Mouse (Mus musculus): ENCODE data around the gene Blm.

Gene Blm

DNA sequence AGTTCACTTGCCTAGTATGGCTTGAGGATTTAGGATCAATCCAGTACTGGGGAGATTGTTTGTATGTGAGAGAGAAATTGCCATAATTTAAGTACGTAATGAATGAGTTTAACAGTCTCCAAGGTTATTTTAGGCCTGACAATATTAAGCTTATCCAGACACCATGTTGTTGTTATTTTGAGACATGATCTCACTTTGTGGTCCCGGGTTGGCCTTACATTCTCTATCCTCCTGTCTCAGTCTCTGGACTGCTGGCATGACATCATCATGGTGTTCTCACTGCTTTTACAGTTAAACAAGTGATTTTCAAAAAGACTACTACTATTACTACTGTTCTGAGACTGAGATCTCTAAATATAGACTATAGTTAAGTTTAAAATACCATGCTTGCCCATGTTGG lies 66.1 kb downstream of the Blm start:
- Histone ChIP-seq H3K9me3 (ENCODE audit: low read length) (no peaks in the 10 kb centered on the region), H3K4me1 (replicated peaks; ENCODE audit: low read depth, low read length) (no peaks in the 10 kb centered on the region), H3K27me3 (ENCODE audit: insufficient read depth, low read length) (no peaks in the 10 kb centered on the region), H3K4me3 (replicated peaks; ENCODE audit: low read length) (no peak overlapping the region), H3K36me3 (ENCODE audit: insufficient read depth, low read length) (peaks cover 93% of the 10 kb centered on the region)
- TF ChIP-seq NANOG (IDR thresholded peaks at IDR 0.05; ENCODE audit: borderline replicate concordance, low read length): no peak
- TF ChIP-seq CTCF (conservative IDR thresholded peaks at IDR 0.05; ENCODE audit: low read length): no peak
- no peak for TF ChIP-seq POU5F1 (IDR thresholded peaks at IDR 0.05; ENCODE audit: borderline replicate concordance, low read length)

- Histone ChIP-seq H3K4me1 (replicated peaks; ENCODE audit: low read depth, low read length) (no peaks in the 10 kb centered on the region), H3K9me3 (ENCODE audit: low read length) (no peaks in the 10 kb centered on the region), H3K4me3 (replicated peaks; ENCODE audit: low read length) (no peak overlapping the region), H3K27me3 (ENCODE audit: insufficient read depth, low read length) (no peaks in the 10 kb centered on the region), H3K36me3 (ENCODE audit: insufficient read depth, low read length) (peaks cover 95% of the 10 kb centered on the region)
- TF ChIP-seq CTCF (conservative IDR thresholded peaks at IDR 0.05; ENCODE audit: low read length): no peak
- no peak for TF ChIP-seq POU5F1 (IDR thresholded peaks at IDR 0.05; ENCODE audit: borderline replicate concordance, low read length)
- no peak for TF ChIP-seq NANOG (IDR thresholded peaks at IDR 0.05; ENCODE audit: borderline replicate concordance, low read length)
These were observed 67.6 kb downstream of the Blm start for GRCm38 (mm10) chr7:80467334-80467733.

- H3K9me3 ChIP-seq (ENCODE audit: low read length): no peaks in the 10 kb centered on the region
- TF ChIP-seq POU5F1 (IDR thresholded peaks at IDR 0.05; ENCODE audit: borderline replicate concordance, low read length): no peak
- no peak for TF ChIP-seq NANOG (IDR thresholded peaks at IDR 0.05; ENCODE audit: borderline replicate concordance, low read length)
- peaks cover 98% of the 10 kb centered on the region for H3K36me3 ChIP-seq (ENCODE audit: insufficient read depth, low read length)
- H3K27me3 ChIP-seq (ENCODE audit: insufficient read depth, low read length): no peaks in the 10 kb centered on the region
- no peak overlapping the region for H3K4me3 ChIP-seq (replicated peaks; ENCODE audit: low read length)
- no peaks in the 10 kb centered on the region for H3K4me1 ChIP-seq (replicated peaks; ENCODE audit: low read depth, low read length)
These were observed 70.1 kb downstream of the Blm start for GRCm38 (mm10) chr7:80464831-80465230.

GRCm38 (mm10) chr7:80461891-80462290 lies 73.0 kb downstream of the Blm start:
- Histone ChIP-seq H3K36me3 (ENCODE audit: insufficient read depth, low read length) (peaks cover 98% of the 10 kb centered on the region), H3K27me3 (ENCODE audit: insufficient read depth, low read length) (no peaks in the 10 kb centered on the region), H3K4me1 (replicated peaks; ENCODE audit: low read depth, low read length) (no peaks in the 10 kb centered on the region), H3K9me3 (ENCODE audit: low read length) (no peaks in the 10 kb centered on the region), H3K4me3 (replicated peaks; ENCODE audit: low read length) (no peak overlapping the region)
- TF ChIP-seq NANOG (IDR thresholded peaks at IDR 0.05; ENCODE audit: borderline replicate concordance, low read length) (no peak), CTCF (conservative IDR thresholded peaks at IDR 0.05; ENCODE audit: low read length) (no peak), POU5F1 (IDR thresholded peaks at IDR 0.05; ENCODE audit: borderline replicate concordance, low read length) (no peak)

GRCm38 (mm10) chr7:80460892-80461291 lies 74.0 kb downstream of the Blm start:
- TF ChIP-seq NANOG (IDR thresholded peaks at IDR 0.05; ENCODE audit: borderline replicate concordance, low read length) (no peak), POU5F1 (IDR thresholded peaks at IDR 0.05; ENCODE audit: borderline replicate concordance, low read length) (no peak), CTCF (conservative IDR thresholded peaks at IDR 0.05; ENCODE audit: low read length) (no peak)
- H3K9me3 ChIP-seq (ENCODE audit: low read length): no peaks in the 10 kb centered on the region
- no peak overlapping the region for H3K4me3 ChIP-seq (replicated peaks; ENCODE audit: low read length)
- H3K36me3 ChIP-seq (ENCODE audit: insufficient read depth, low read length): peaks cover 100% of the 10 kb centered on the region
- H3K27me3 ChIP-seq (ENCODE audit: insufficient read depth, low read length): no peaks in the 10 kb centered on the region
- no peaks in the 10 kb centered on the region for H3K4me1 ChIP-seq (replicated peaks; ENCODE audit: low read depth, low read length)

DNA sequence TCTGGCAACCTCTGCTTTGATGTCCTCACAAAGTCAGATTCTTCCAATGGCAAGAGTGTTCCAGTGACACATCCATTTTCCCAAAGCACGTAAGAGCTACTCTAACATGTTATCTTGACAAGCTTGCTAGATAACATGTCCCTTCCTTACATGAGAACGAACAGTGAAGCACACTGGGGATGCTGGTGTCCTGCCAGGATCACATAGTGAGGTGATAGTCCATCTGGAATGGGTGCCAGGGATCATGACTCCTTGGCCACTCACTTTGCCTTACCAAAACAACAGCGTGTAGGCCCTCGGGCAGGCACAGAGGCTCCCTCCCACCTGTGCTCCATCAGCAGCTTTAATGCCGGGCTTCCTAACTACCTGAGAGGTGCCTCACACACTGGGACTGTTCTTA lies 74.7 kb downstream of the Blm start:
- no peaks in the 10 kb centered on the region for H3K9me3 ChIP-seq (ENCODE audit: low read length)
- H3K4me1 ChIP-seq (replicated peaks; ENCODE audit: low read depth, low read length): no peaks in the 10 kb centered on the region
- H3K27me3 ChIP-seq (ENCODE audit: insufficient read depth, low read length): no peaks in the 10 kb centered on the region
- TF ChIP-seq CTCF (conservative IDR thresholded peaks at IDR 0.05; ENCODE audit: low read length) (no peak), POU5F1 (IDR thresholded peaks at IDR 0.05; ENCODE audit: borderline replicate concordance, low read length) (no peak), NANOG (IDR thresholded peaks at IDR 0.05; ENCODE audit: borderline replicate concordance, low read length) (no peak)
- peaks cover 99% of the 10 kb centered on the region for H3K36me3 ChIP-seq (ENCODE audit: insufficient read depth, low read length)
- no peak overlapping the region for H3K4me3 ChIP-seq (replicated peaks; ENCODE audit: low read length)

DNA sequence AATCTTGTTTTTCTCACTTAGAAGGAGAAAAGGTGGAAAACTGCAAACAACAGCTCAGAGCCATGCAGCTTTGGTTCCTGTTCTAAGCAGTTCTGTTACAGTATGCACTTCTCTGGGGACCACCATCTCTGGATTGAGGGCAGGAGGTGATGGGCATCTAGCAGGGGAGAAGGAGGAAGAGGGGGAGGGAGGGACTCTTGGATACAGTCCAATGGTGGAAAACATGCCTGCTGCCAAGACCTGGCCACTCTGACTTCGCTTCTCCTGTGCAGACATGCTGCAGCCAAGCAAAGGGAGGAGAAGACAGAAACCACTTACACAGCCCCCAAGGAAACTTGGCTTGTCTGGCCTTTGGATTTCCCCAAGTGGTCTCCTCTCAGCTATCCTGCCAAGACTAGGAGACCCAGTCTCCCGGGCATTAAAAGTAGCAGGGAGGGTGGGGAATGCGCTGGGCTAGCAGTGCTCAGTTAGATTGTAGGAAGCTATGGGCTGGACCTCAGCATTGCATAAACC lies 77.0 kb downstream of the Blm start:
- 0 out of 2 replicates have a peak, but pooled peaks cover 6% of the 10 kb centered on the region for H3K4me1 ChIP-seq (replicated peaks; ENCODE audit: low read depth, low read length)
- no peaks in the 10 kb centered on the region for H3K9me3 ChIP-seq (ENCODE audit: low read length)
- peaks cover 98% of the 10 kb centered on the region for H3K36me3 ChIP-seq (ENCODE audit: insufficient read depth, low read length)
- no peak overlapping the region for H3K4me3 ChIP-seq (replicated peaks; ENCODE audit: low read length)
- TF ChIP-seq NANOG (IDR thresholded peaks at IDR 0.05; ENCODE audit: borderline replicate concordance, low read length): no peak
- no peak for TF ChIP-seq CTCF (conservative IDR thresholded peaks at IDR 0.05; ENCODE audit: low read length)
- TF ChIP-seq POU5F1 (IDR thresholded peaks at IDR 0.05; ENCODE audit: borderline replicate concordance, low read length): no peak
- H3K27me3 ChIP-seq (ENCODE audit: insufficient read depth, low read length): no peaks in the 10 kb centered on the region

GRCm38 (mm10) chr7:80457241-80457640 lies 77.7 kb downstream of the Blm start:
- peaks cover 10% of the 10 kb centered on the region for H3K4me1 ChIP-seq (replicated peaks; ENCODE audit: low read depth, low read length)
- no peak overlapping the region for H3K4me3 ChIP-seq (replicated peaks; ENCODE audit: low read length)
- H3K27me3 ChIP-seq (ENCODE audit: insufficient read depth, low read length): no peaks in the 10 kb centered on the region
- peaks cover 96% of the 10 kb centered on the region for H3K36me3 ChIP-seq (ENCODE audit: insufficient read depth, low read length)
- H3K9me3 ChIP-seq (ENCODE audit: low read length): no peaks in the 10 kb centered on the region
- TF ChIP-seq POU5F1 (IDR thresholded peaks at IDR 0.05; ENCODE audit: borderline replicate concordance, low read length): no peak
- no peak for TF ChIP-seq NANOG (IDR thresholded peaks at IDR 0.05; ENCODE audit: borderline replicate concordance, low read length)
- no peak for TF ChIP-seq CTCF (conservative IDR thresholded peaks at IDR 0.05; ENCODE audit: low read length)

- no peaks in the 10 kb centered on the region for H3K9me3 ChIP-seq (ENCODE audit: low read length)
These were observed 78.6 kb downstream of the Blm start for GRCm38 (mm10) chr7:80456327-80456726.

More at GRCm38 (mm10) chr7:80456327-80456726, 78.6 kb downstream of the Blm start:
- H3K36me3 ChIP-seq (ENCODE audit: insufficient read depth, low read length): peaks cover 91% of the 10 kb centered on the region
- peaks cover 13% of the 10 kb centered on the region for H3K4me1 ChIP-seq (replicated peaks; ENCODE audit: low read depth, low read length)
- no peak for TF ChIP-seq NANOG (IDR thresholded peaks at IDR 0.05; ENCODE audit: borderline replicate concordance, low read length)
- TF ChIP-seq CTCF (conservative IDR thresholded peaks at IDR 0.05; ENCODE audit: low read length): no peak
- TF ChIP-seq POU5F1 (IDR thresholded peaks at IDR 0.05; ENCODE audit: borderline replicate concordance, low read length): no peak
- H3K4me3 ChIP-seq (replicated peaks; ENCODE audit: low read length): no peak overlapping the region
- no peaks in the 10 kb centered on the region for H3K27me3 ChIP-seq (ENCODE audit: insufficient read depth, low read length)
